Mouse (Mus musculus) forebrain, embryonic 14.5 days (tissue): ENCODE data around the gene Rab11fip4. TPM values are rescaled to one million over a fixed set of nuclear protein-coding genes. Genes with fewer than 3 reads are reported as not detected.

Experiments used
- ATAC-seq: fragments of 200-750 bp; cut with Nextera tagmentation; 2 replicates; pipeline ENCODE4 v1.8.0; 2017; ENCODE audit warnings: mild to moderate bottlenecking, moderate library complexity
- DNase-seq: peaks from one replicate; pipeline ENCODE4 v3.0.0-alpha.2; 2015; ENCODE audit warnings: low spot score
- H3K27ac ChIP-seq: fragments of 300-500 bp; sonication (generic); 2 replicates; pipeline ENCODE4 v1.5.1; 2014; ENCODE audit warnings: low read depth, mild to moderate bottlenecking, control low read depth, low read length, moderate library complexity
- H3K27me3 ChIP-seq: fragments of 300-500 bp; sonication (generic); replicated peaks from 2 replicates; pipeline ENCODE4 v1.6.1; 2014; ENCODE audit warnings: low read length, control low read depth, mixed read lengths; ENCODE audit not compliant: control insufficient read depth, insufficient read depth
- H3K36me3 ChIP-seq: fragments of 300-500 bp; sonication (generic); 2 replicates; pipeline ENCODE4 v1.6.1; 2014; ENCODE audit warnings: low read length, control low read depth; ENCODE audit not compliant: control insufficient read depth, insufficient read depth
- H3K4me1 ChIP-seq: fragments of 300-500 bp; sonication (generic); 2 replicates; pipeline ENCODE4 v1.6.1; 2014; ENCODE audit warnings: antibody characterized with exemption, low read length, control low read depth; ENCODE audit not compliant: control insufficient read depth, insufficient read depth
- H3K4me2 ChIP-seq: fragments of 300-500 bp; sonication (generic); 2 replicates; pipeline ENCODE4 v1.6.1; 2014; ENCODE audit warnings: mild to moderate bottlenecking, control low read depth, low read length
- H3K4me3 ChIP-seq: fragments of 300-500 bp; sonication (generic); 2 replicates; pipeline ENCODE4 v1.5.1; 2014; ENCODE audit warnings: low read depth, low read length, control low read depth
- H3K9ac ChIP-seq: fragments of 300-500 bp; sonication (generic); 2 replicates; pipeline ENCODE4 v1.6.1; 2014; ENCODE audit warnings: mild to moderate bottlenecking, low read length, control low read depth, moderate library complexity
- H3K9me3 ChIP-seq: fragments of 300-500 bp; sonication (generic); replicated peaks from 2 replicates; pipeline ENCODE4 v1.6.1; 2016; ENCODE audit warnings: low read length, control low read depth, mixed read lengths; ENCODE audit not compliant: control insufficient read depth
- WGBS: fragments of 180-500 bp; shearing (Covaris S2); extraction: QIAGEN DNeasy Blood & Tissue Kit; methylation state at CpG from one replicate; pipeline ENCODE4 v1.1.7; 2014; 5-methylcytosine and 5-hydroxymethylcytosine counted together
- polyA plus RNA-seq: library from polyadenylated mRNA; unstranded; fragments of >200 nt; fragmentation: Nextera tagmentation; extraction: Ambion mirVana; gene quantifications from 2 replicates; pipeline ENCODE4 v1.2.1, GENCODE M21; 2014

The Rab11fip4 gene
- 13.2 and 16.6 TPM in 2 replicates for polyA plus RNA-seq

DNA sequence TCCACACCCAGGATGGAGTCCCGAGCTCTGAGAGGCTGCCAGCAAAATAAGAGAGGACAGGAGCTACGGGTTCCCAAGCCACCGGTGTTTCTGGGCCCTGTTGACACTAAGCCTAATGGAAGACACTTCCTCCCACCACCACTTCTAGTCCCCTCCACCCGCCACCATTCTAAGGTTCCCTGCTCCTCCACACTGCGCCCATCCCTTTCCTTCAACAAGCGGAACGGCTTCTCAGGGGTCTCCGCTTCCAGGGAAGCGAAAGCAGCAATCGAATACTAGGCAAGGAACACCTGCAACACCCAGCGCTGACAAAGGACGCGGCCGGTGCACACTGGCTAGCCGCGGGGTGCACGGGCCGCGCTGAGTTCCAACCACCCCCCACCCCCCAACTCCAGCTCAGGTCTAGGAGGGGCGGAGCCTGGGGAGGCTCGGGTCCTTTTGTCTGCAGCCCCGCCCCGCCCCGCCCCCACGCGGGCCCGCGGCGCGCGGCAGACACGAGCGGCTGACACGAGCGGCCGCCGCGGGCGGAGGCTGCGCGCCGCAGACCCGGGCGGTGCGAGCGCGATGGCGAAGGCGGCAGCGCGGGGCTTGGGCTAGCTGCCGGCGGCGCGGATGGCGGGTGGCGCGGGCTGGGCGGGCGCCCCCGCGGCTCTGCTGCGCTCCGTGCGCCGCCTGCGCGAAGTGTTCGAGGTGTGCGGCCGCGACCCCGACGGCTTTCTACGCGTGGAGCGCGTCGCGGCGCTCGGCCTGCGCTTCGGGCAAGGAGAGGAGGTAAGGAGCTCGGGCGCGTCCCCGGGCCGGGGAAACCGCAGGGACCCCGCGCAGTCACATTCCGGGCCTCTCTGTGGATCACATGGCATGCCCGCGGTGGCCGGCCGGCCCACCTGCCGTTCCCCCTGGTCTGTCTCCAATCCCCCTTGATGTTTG lies at the start of gene Rab11fip4:
TSS of gene Rab11fip4 (plus strand) at position 549 of the 927 bp plus-strand sequence.
- Histone ChIP-seq H3K4me3 (peak within 1 kb of the TSS; percentile 65), H3K9ac (peak within 1 kb of the TSS; percentile 91), H3K4me1 (peaks cover 24% of the 10 kb centered on the region), H3K4me2 (peak within 1 kb of the TSS; percentile 75), H3K27ac (peak within 1 kb of the TSS; percentile 70), H3K36me3 (no peaks in the 10 kb centered on the region), H3K9me3 (no peaks in the 10 kb centered on the region), H3K27me3 (no peaks in the 10 kb centered on the region)
- ATAC-seq (peak; percentile 92), DNase-seq (peak; percentile 85)
- WGBS, result under 1% methylated on average over 90 of the region's 98 CpGs

DNA sequence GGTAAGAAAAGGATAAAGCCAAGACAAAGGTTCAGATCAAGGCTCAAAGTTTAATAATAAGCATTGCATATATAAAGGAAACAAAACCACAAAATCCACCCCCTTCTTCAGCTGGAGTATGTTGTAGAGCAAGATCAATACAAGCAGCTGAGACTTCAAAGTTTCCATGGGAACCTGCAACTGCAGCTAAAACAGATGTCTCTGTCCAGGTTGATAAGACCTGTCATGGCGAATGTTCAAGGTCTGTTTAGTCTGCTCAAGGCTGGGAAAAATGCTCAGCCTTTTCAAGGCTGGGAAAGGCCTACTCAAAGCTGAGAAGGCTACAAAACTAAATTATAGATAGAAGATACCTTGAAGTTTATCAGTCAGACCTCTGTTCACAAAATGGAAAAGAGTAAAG lies 38.4 kb upstream of the Rab11fip4 start:
- DNase-seq (no peak), ATAC-seq (no peak)
- no peaks in the 10 kb centered on the region for H3K27me3 ChIP-seq
- peaks cover 79% of the 10 kb centered on the region for H3K36me3 ChIP-seq
- H3K4me2 ChIP-seq, result no peak overlapping the region
- H3K27ac ChIP-seq, result no peak overlapping the region
- H3K4me3 ChIP-seq, result no peak overlapping the region
- no peaks in the 10 kb centered on the region for H3K4me1 ChIP-seq
- WGBS, result 94% methylated on average over 1 of the region's 1 CpGs
- H3K9ac ChIP-seq, result no peak overlapping the region
- H3K9me3 ChIP-seq, result no peaks in the 10 kb centered on the region

DNA sequence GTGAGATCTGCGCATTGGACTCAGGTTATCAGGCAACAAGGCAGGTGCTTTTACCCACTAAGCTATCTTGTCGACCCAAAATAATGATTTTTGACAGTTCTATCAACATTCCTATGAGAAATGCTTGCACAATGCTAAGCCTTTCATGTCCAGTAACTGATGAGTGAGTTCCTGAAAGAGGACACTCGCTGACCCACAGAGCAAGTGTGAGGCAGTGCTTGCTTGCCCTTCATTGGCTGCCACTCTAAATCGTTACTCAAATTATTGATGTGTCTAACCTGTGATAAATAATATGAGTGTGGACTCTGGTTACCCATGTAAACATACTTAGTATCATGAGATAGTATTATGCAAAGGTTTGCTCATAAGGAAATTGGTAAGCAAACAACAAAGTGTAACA lies 30.5 kb upstream of the Rab11fip4 start:
- 92% methylated on average over 4 of the region's 4 CpGs for WGBS
- Histone ChIP-seq H3K4me1 (no peaks in the 10 kb centered on the region), H3K4me3 (no peak overlapping the region), H3K36me3 (peaks cover 79% of the 10 kb centered on the region), H3K9me3 (no peaks in the 10 kb centered on the region), H3K27ac (no peak overlapping the region), H3K27me3 (no peaks in the 10 kb centered on the region), H3K9ac (no peak overlapping the region), H3K4me2 (no peak overlapping the region)
- ATAC-seq (no peak), DNase-seq (no peak)

DNA sequence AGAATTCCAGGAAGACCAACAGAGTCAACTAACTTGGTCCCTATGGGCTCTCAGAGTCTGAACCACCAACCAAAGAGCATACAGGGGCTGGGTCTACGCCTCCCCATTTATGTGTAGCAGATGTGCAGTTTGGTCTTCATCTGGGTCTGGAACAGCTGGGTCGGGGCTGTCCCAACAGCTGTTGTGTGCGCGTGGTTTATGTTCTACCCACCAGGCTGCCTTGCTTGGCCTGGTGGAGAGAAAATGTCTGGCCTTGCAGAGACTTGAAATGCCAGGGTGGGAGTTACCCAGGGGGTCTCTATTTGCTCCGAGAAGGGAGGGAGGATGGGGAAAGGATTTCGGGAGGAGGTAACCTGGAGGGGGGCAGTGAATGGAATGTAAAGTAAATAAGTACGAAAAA lies 27.5 kb upstream of the Rab11fip4 start:
- no peak overlapping the region for H3K4me3 ChIP-seq
- no peak overlapping the region for H3K27ac ChIP-seq
- DNase-seq (no peak), ATAC-seq (no peak)
- H3K27me3 ChIP-seq, result no peaks in the 10 kb centered on the region
- WGBS, result 95% methylated on average over 7 of the region's 7 CpGs
- no peaks in the 10 kb centered on the region for H3K4me1 ChIP-seq
- no peak overlapping the region for H3K9ac ChIP-seq
- no peak overlapping the region for H3K4me2 ChIP-seq
- H3K36me3 ChIP-seq, result peaks cover 82% of the 10 kb centered on the region
- H3K9me3 ChIP-seq, result no peaks in the 10 kb centered on the region

DNA sequence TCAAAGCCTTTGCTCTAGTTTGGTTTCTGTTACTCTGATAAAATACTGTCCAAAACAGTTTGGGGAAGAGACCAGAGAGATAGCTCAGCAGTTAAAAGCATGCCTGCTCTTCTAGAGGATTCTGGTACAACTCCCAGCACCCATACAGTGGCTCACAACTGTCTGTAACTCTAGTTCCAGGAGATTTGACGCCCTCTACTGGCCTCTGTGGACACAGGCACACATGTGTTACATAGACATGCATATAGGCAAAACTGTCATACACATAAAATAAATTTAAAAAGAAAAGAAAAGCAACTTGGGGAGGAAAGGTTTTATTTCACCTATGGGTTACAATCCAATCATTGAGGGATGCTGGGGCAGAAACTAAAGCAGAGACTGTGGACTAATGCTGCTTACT lies 24.1 kb upstream of the Rab11fip4 start:
- Histone ChIP-seq H3K27me3 (no peaks in the 10 kb centered on the region), H3K36me3 (peaks cover 85% of the 10 kb centered on the region), H3K4me2 (no peak overlapping the region), H3K9me3 (no peaks in the 10 kb centered on the region), H3K4me1 (no peaks in the 10 kb centered on the region), H3K9ac (no peak overlapping the region), H3K27ac (no peak overlapping the region), H3K4me3 (no peak overlapping the region)
- 58% methylated on average over 1 of the region's 1 CpGs for WGBS
- DNase-seq (no peak), ATAC-seq (no peak)

DNA sequence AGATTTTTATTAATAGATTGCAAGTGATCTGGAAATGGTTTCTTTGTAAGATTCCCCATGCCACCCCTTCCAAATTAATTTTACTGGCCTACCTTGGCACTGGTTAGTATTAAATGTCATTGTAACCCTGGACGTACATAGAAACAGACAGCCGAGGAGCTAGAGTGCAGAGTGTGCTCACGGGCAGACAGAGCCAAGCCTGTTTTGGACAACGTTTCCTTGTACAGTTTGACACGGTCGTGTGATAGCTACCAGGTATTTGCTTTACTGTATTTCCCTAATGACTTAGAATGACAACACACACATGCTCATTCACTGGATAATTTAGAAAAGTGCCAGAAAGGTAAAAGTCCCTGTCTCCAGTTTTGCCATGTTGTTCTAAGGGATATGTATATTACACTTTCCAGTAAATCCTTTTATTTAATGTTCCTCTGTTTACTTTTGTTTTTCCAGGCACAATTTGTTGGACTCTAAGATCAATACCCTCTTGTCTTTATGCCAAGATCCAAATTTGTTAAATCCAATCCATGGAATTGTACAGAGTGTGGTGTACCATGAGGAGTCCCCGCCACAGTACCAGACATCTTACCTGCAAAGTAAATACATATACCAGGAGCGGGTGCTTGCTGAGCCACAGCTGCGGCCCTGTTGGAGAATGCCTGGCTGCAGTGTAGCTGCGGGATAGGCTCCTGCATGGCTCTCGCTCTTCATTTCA lies 22.7 kb upstream of the Rab11fip4 start:
- Histone ChIP-seq H3K27ac (no peak overlapping the region), H3K4me3 (no peak overlapping the region), H3K4me1 (no peaks in the 10 kb centered on the region), H3K27me3 (no peaks in the 10 kb centered on the region), H3K36me3 (peaks cover 84% of the 10 kb centered on the region), H3K4me2 (no peak overlapping the region), H3K9ac (no peak overlapping the region), H3K9me3 (no peaks in the 10 kb centered on the region)
- DNase-seq, result no peak
- ATAC-seq, result no peak
- 91% methylated on average over 11 of the region's 11 CpGs for WGBS

DNA sequence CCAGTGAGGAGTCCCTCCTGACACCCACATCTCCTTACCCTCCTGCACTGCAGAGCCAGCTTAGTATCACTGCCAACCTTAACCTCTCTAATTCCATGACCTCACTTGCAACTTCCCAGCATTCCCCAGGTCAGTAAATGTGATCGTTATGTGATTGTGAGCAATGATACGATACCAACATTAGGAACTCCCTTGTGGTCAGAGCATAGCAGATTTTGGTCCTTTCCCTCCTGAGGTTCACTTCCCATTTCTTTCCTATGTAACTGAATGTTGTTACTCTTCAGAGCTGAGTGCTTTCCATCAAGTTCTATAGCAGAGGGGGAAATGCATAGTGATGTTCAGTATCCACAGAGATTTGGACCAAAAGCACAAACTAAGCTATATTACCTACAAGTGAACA lies 20.7 kb upstream of the Rab11fip4 start:
- Histone ChIP-seq H3K4me3 (no peak overlapping the region), H3K9ac (no peak overlapping the region), H3K4me2 (no peak overlapping the region), H3K9me3 (no peaks in the 10 kb centered on the region), H3K36me3 (peaks cover 82% of the 10 kb centered on the region), H3K27me3 (no peaks in the 10 kb centered on the region), H3K27ac (no peak overlapping the region), H3K4me1 (no peaks in the 10 kb centered on the region)
- ATAC-seq, result no peak
- WGBS, result 94% methylated on average over 2 of the region's 2 CpGs
- no peak for DNase-seq

DNA sequence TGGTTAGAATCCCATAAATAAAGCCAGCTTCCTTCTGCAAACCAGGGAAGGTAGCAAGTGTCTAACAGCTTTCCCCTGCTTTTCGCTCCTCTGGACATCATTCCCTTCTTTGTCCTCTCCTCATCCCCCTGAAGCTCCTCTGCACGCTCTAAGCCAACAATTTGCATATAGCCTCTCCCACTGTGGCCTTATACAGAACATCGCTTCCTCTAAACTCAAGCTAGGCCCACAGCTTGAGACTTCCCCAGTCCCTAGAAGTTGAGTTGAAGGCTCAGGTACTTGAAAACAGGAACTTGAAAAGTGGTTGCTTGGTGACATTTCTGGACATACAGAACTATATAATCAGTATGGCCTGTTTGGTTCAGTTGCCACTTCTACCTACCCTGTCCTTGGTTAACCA lies 17.2 kb upstream of the Rab11fip4 start:
- H3K9me3 ChIP-seq, result no peaks in the 10 kb centered on the region
- DNase-seq (no peak), ATAC-seq (no peak)
- 76% methylated on average over 3 of the region's 3 CpGs for WGBS
- peaks cover 63% of the 10 kb centered on the region for H3K36me3 ChIP-seq
- no peak overlapping the region for H3K4me3 ChIP-seq
- H3K4me1 ChIP-seq, result no peaks in the 10 kb centered on the region
- no peak overlapping the region for H3K9ac ChIP-seq
- H3K27ac ChIP-seq, result no peak overlapping the region
- no peak overlapping the region for H3K4me2 ChIP-seq
- no peaks in the 10 kb centered on the region for H3K27me3 ChIP-seq
